Mouse (Mus musculus): ENCODE results near the gene Slc38a7. TPM values are rescaled to one million over a fixed set of nuclear protein-coding genes. Genes with fewer than 3 reads are reported as not detected.

Slc38a7 gene
- polyA plus RNA-seq, 1 experiment, result 14.9 TPM

DNA sequence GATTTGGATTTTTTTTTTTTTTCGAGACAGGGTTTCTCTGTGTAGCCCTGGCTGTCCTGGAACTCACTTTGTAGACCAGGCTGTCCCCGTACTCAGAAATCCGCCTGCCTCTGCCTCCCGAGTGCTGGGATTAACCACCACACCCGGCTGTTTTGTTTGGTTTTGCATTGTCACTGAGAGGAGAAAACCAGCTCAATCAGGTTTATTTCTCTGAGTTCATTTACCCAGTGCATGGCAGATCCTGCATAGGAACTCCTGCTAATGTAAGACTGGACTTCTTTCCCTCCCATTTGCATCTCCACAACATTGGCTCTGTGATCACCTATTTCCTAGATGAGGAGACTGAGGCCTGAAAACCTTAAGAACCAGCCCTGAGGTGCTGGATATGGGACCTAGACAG lies 31.2 kb downstream of the Slc38a7 start:
- WGBS, result 81% methylated on average over 5 of the region's 5 CpGs
- H3K4me1 ChIP-seq (ENCODE audit: control insufficient read depth, insufficient read depth, insufficient read length, low read length), result no peaks in the 10 kb centered on the region
- no peak overlapping the region for H3K4me3 ChIP-seq (ENCODE audit: low read depth, low read length)
- TF ChIP-seq CTCF (IDR thresholded peaks at IDR 0.05; ENCODE audit: extremely low read depth, insufficient read length, insufficient replicate concordance, low read depth, low read length), result no peak
- TF ChIP-seq POLR2A (IDR thresholded peaks at IDR 0.05; ENCODE audit: low read depth, low read length), result no peak
- no peaks in the 10 kb centered on the region for H3K27me3 ChIP-seq (ENCODE audit: control insufficient read depth, insufficient read depth, low read length)
- H3K36me3 ChIP-seq (ENCODE audit: control insufficient read depth, insufficient read depth, low read length), result no peaks in the 10 kb centered on the region
- H3K27ac ChIP-seq (ENCODE audit: insufficient read depth, low read depth, low read length), result no peak overlapping the region

DNA sequence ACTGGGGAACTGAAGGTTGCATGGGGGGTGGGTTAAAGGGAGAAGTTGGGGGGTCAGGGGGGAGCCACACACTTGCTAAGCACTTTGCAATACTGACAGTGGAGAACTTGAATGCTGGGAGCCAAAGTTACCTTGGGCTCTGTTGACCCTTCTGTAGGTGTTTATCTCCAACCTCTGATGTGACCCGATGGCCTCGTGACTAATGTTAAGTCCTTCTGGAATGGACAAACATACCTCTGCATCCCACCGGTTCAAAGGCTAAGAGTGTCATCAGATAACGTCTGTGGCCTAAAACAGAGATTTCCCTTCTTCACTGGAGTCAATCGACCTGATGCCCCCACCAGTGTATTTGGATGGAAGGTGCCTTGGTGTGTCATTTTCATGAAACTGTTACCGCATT lies 32.1 kb downstream of the Slc38a7 start:
- no peaks in the 10 kb centered on the region for H3K27me3 ChIP-seq (ENCODE audit: control insufficient read depth, insufficient read depth, low read length)
- WGBS, result 58% methylated on average over 6 of the region's 6 CpGs
- no peak for TF ChIP-seq POLR2A (IDR thresholded peaks at IDR 0.05; ENCODE audit: low read depth, low read length)
- TF ChIP-seq CTCF (IDR thresholded peaks at IDR 0.05; ENCODE audit: extremely low read depth, insufficient read length, insufficient replicate concordance, low read depth, low read length), result no peak
- H3K27ac ChIP-seq (ENCODE audit: insufficient read depth, low read depth, low read length), result no peak overlapping the region
- H3K4me3 ChIP-seq (ENCODE audit: low read depth, low read length), result no peak overlapping the region
- H3K4me1 ChIP-seq (ENCODE audit: control insufficient read depth, insufficient read depth, insufficient read length, low read length), result peaks cover 2% of the 10 kb centered on the region; the same call in 1 of the 2 replicates
- H3K36me3 ChIP-seq (ENCODE audit: control insufficient read depth, insufficient read depth, low read length), result no peaks in the 10 kb centered on the region

DNA sequence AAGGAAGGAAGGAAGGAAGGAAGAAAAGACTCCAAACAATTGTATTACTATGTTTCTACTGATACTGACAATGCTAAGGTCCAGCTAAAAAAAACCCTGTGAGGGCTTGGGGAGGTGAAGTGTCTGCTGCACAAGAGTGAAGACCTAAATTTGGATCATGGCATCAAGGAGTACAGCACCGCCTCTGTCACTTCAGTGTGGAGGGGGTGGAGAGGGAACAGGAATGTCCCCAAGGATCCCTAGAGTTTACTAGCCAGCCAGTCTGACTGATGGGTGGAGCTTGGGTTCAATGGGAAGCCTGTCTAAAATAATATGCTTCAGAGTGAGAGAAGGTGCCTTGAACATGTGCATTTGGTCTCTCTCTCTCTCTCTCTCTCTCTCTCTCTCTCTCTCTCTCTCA lies 35.1 kb downstream of the Slc38a7 start:
- TF ChIP-seq POLR2A (IDR thresholded peaks at IDR 0.05; ENCODE audit: low read depth, low read length) (no peak), CTCF (IDR thresholded peaks at IDR 0.05; ENCODE audit: extremely low read depth, insufficient read length, insufficient replicate concordance, low read depth, low read length) (no peak)
- 77% methylated on average over 1 of the region's 1 CpGs for WGBS
- peaks cover 4% of the 10 kb centered on the region; the same call in 1 of the 2 replicates for H3K4me1 ChIP-seq (ENCODE audit: control insufficient read depth, insufficient read depth, insufficient read length, low read length)

DNA sequence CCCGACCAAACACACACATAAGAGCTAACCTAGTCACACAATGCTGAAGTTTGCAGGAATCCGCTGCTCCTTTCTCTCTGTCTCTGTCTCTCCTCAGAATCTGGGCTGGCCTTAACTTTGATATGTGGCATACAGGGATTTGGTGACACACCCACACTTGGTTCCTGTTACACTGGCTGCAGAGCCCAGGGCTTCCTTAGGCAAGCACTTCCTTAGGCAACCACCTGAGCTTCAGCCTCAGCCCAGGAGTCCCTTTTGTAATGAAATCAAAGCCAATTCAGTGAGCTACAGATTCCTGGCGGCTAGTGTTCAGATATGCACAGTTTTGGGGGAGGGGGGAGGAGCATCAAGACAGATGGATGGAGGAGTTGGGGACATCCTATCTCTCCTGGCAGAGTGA lies 35.7 kb downstream of the Slc38a7 start:
- Histone ChIP-seq H3K27me3 (ENCODE audit: control insufficient read depth, insufficient read depth, low read length) (no peaks in the 10 kb centered on the region), H3K4me3 (ENCODE audit: low read depth, low read length) (no peak overlapping the region), H3K4me1 (ENCODE audit: control insufficient read depth, insufficient read depth, insufficient read length, low read length) (peaks cover 4% of the 10 kb centered on the region; the same call in 1 of the 2 replicates), H3K36me3 (ENCODE audit: control insufficient read depth, insufficient read depth, low read length) (no peaks in the 10 kb centered on the region), H3K27ac (ENCODE audit: insufficient read depth, low read depth, low read length) (no peak overlapping the region)
- TF ChIP-seq POLR2A (IDR thresholded peaks at IDR 0.05; ENCODE audit: low read depth, low read length), result no peak
- TF ChIP-seq CTCF (IDR thresholded peaks at IDR 0.05; ENCODE audit: extremely low read depth, insufficient read length, insufficient replicate concordance, low read depth, low read length), result no peak
- WGBS, result 83% methylated on average over 3 of the region's 3 CpGs

More for the DNA sequence above, 35.1 kb downstream of the Slc38a7 start:
- no peaks in the 10 kb centered on the region for H3K27me3 ChIP-seq (ENCODE audit: control insufficient read depth, insufficient read depth, low read length)
- no peaks in the 10 kb centered on the region for H3K36me3 ChIP-seq (ENCODE audit: control insufficient read depth, insufficient read depth, low read length)
- H3K4me3 ChIP-seq (ENCODE audit: low read depth, low read length), result no peak overlapping the region
- H3K27ac ChIP-seq (ENCODE audit: insufficient read depth, low read depth, low read length), result no peak overlapping the region

DNA sequence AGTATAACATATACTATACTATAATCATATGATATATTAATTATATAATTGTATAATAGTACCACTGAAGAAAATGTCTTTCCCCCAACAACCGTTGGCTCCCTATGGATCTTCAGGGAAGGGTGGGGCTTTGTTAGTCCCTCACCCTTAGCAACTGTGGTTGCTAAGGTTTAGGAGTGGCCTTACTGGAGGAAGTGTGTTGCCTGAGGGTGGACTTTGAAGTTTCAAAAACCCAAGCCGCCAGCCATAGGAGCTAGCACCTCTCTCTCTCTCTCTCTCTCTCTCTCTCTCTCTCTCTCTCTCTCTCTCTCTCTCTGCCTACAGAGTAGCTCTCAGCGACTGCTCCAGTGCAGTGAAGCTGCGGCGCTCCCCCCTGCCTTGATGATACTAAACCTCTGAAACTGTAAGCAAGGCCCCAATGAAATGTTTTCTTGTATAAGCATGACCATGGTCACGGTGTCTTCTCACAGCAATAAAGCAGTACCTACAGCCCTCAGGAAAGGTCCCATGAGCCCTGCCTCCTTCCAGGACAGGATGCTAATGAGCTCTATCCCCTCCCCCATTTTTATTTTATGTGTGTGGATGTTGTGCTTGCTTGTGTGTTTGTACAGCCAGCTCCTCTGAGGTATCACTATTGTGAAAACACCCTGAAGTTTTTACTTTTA lies 37.2 kb downstream of the Slc38a7 start:
- 14% methylated on average over 6 of the region's 6 CpGs for WGBS
- Histone ChIP-seq H3K4me3 (ENCODE audit: low read depth, low read length) (no peak overlapping the region), H3K4me1 (ENCODE audit: control insufficient read depth, insufficient read depth, insufficient read length, low read length) (peaks cover 4% of the 10 kb centered on the region; the same call in 1 of the 2 replicates), H3K36me3 (ENCODE audit: control insufficient read depth, insufficient read depth, low read length) (no peaks in the 10 kb centered on the region), H3K27ac (ENCODE audit: insufficient read depth, low read depth, low read length) (no peak overlapping the region), H3K27me3 (ENCODE audit: control insufficient read depth, insufficient read depth, low read length) (no peaks in the 10 kb centered on the region)
- TF ChIP-seq CTCF (IDR thresholded peaks at IDR 0.05; ENCODE audit: extremely low read depth, insufficient read length, insufficient replicate concordance, low read depth, low read length) (no peak), POLR2A (IDR thresholded peaks at IDR 0.05; ENCODE audit: low read depth, low read length) (no peak)

DNA sequence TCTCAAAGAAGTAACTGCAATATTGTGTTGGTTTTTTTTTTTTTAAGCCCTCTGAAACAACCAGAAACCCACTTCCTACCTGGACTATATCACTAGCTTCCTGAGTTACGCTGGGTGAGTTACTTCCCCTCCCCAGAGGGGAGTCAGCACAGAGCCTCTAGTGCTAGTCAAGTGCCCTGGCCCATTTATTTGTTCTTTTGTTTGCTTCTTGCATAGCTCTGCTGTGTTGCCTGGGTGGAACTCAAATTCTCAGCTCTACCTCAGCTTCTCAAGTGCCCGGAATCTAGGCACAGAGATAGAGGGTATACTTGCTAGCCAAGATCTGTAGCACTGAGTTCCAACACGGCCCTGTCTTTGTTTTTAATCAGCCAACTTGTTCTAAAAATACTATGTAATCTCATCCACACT lies 43.2 kb downstream of the Slc38a7 start:
- peaks cover 3% of the 10 kb centered on the region for H3K4me1 ChIP-seq (ENCODE audit: control insufficient read depth, insufficient read depth, insufficient read length, low read length)
- no peaks in the 10 kb centered on the region for H3K36me3 ChIP-seq (ENCODE audit: control insufficient read depth, insufficient read depth, low read length)
- no peak overlapping the region for H3K27ac ChIP-seq (ENCODE audit: insufficient read depth, low read depth, low read length)
- 52% methylated on average over 3 of the region's 3 CpGs for WGBS
- H3K27me3 ChIP-seq (ENCODE audit: control insufficient read depth, insufficient read depth, low read length), result no peaks in the 10 kb centered on the region
- TF ChIP-seq CTCF (IDR thresholded peaks at IDR 0.05; ENCODE audit: extremely low read depth, insufficient read length, insufficient replicate concordance, low read depth, low read length) (no peak), POLR2A (IDR thresholded peaks at IDR 0.05; ENCODE audit: low read depth, low read length) (no peak)
- no peak overlapping the region for H3K4me3 ChIP-seq (ENCODE audit: low read depth, low read length)

DNA sequence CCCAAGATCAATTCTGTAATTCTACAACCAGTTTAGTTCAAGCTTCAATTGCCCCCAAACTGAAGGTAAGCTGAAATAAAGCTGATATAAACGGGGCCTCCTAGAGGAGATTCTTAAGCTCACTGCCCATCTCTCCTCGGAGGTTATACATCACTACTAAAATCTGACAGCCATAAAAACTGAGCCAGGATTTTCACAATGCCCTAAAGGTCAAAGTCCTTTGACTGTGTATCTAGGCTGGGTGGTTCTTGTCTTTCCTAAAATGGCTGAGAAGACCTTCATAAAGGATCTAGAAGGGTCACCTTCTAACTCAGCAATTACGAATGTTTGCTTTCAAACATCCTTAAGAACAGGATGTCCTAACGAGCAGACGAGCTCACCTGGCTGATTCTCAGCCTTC lies 44.2 kb downstream of the Slc38a7 start:
- no peak overlapping the region for H3K27ac ChIP-seq (ENCODE audit: insufficient read depth, low read depth, low read length)
- H3K27me3 ChIP-seq (ENCODE audit: control insufficient read depth, insufficient read depth, low read length), result no peaks in the 10 kb centered on the region
- no peaks in the 10 kb centered on the region for H3K36me3 ChIP-seq (ENCODE audit: control insufficient read depth, insufficient read depth, low read length)
- peaks cover 8% of the 10 kb centered on the region for H3K4me1 ChIP-seq (ENCODE audit: control insufficient read depth, insufficient read depth, insufficient read length, low read length)
- TF ChIP-seq CTCF (IDR thresholded peaks at IDR 0.05; ENCODE audit: extremely low read depth, insufficient read length, insufficient replicate concordance, low read depth, low read length) (no peak), POLR2A (IDR thresholded peaks at IDR 0.05; ENCODE audit: low read depth, low read length) (no peak)
- WGBS, result 37% methylated on average over 5 of the region's 5 CpGs
- no peak overlapping the region for H3K4me3 ChIP-seq (ENCODE audit: low read depth, low read length)

Data from small intestine, adult 2 months (tissue).